Mouse (Mus musculus): ENCODE measurements at regions not wholly inside any gene's neighbourhood (a gene's known extent, or its start where the extent isn't known, plus 50 kb on each side); places are given as distances from the start of the nearest gene placed in this dataset.

DNA sequence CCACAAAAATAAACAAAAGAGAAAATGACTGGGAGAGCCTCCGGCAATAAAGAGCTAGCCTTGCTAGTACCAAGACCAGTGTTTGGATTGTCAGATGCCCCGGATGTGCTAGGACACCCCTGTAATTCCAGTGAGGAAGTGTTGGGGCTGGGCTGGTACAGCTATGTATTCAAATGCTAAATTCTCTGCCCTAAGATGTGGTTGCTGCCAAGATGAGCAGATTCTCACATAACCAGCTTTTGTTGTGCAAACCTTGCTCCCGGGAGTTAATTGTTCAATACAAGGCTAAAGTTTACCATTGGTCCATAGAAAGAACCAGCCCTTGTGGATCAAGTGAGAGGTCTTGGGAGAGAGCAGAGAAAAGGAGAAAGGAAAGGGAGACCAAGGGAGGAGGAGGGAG, 53.7 kb upstream of the Tshz3 start:
- TF ChIP-seq CTCF (IDR thresholded peaks at IDR 0.05; ENCODE audit: extremely low read depth, insufficient read depth, low read length) (no peak), POLR2A (IDR thresholded peaks at IDR 0.05; ENCODE audit: extremely low read depth, insufficient read depth, low read length) (no peak)
